8 mouse cellular contexts compared by ENCODE assay signal in genomic region chr11:113651206-113651906, GRCm38 (mm10). TPM values are rescaled to one million over a fixed set of nuclear protein-coding genes. Genes with fewer than 3 reads are reported as not detected.
DNase-seq lines count a peak whose midpoint lies in the region; ATAC-seq lines count a peak whose summit lies in the region.

No protein-coding gene starts in this region.

- H3K36me3 ChIP-seq in heart, embryonic 13.5 days: peaks cover 50% of the 10 kb centered on the region
- peaks cover 31% of the 10 kb centered on the region for H3K36me3 ChIP-seq in intestine, embryonic 15.5 days
- H3K36me3 ChIP-seq in neural tube, embryonic 12.5 days: peaks cover 48% of the 10 kb centered on the region

- no peak overlapping the region for H3K9ac ChIP-seq in heart, embryonic 13.5 days
- no peak overlapping the region for H3K9ac ChIP-seq in intestine, embryonic 15.5 days
- H3K9ac ChIP-seq in neural tube, embryonic 12.5 days: no peak overlapping the region

- H3K9me3 ChIP-seq in heart, embryonic 13.5 days: no peaks in the 10 kb centered on the region
- H3K9me3 ChIP-seq in intestine, embryonic 15.5 days: no peaks in the 10 kb centered on the region
- H3K9me3 ChIP-seq in neural tube, embryonic 12.5 days: no peaks in the 10 kb centered on the region

- no peak overlapping the region for H3K27ac ChIP-seq in heart, embryonic 13.5 days (replicated peaks)
- H3K27ac ChIP-seq in intestine, embryonic 15.5 days: peak overlapping the region; percentile 56
- no peak overlapping the region; the same call in 1 of the 2 replicates for H3K27ac ChIP-seq in neural tube, embryonic 12.5 days

- peak overlapping the region; percentile 85 for H3K4me2 ChIP-seq in heart, embryonic 13.5 days
- H3K4me2 ChIP-seq in intestine, embryonic 15.5 days (replicated peaks): peak overlapping the region; percentile 37
- peak overlapping the region; percentile 73 for H3K4me2 ChIP-seq in neural tube, embryonic 12.5 days (replicated peaks)

- H3K4me3 ChIP-seq in heart, embryonic 13.5 days: peak overlapping the region; percentile 91; the same call in 1 of the 2 replicates
- no peak overlapping the region for H3K4me3 ChIP-seq in intestine, embryonic 15.5 days (replicated peaks)
- H3K4me3 ChIP-seq in neural tube, embryonic 12.5 days: no peak overlapping the region

- no peak for DNase-seq in heart, adult 8-10 months (ENCODE audit: low spot score)
- peak; percentile 73 to 80 for DNase-seq in cerebellum, postnatal 14 days
- no peak for DNase-seq in gastrocnemius, postnatal 4 days (ENCODE audit: low spot score in 2 of 2)
- no peak for DNase-seq in embryo, embryonic 9.5 days (ENCODE audit: extremely low spot score)
- DNase-seq in urinary bladder, postnatal 4 days (ENCODE audit: low spot score in 2 of 2): no peak

- H3K4me1 ChIP-seq in heart, embryonic 13.5 days: peaks cover 25% of the 10 kb centered on the region
- H3K4me1 ChIP-seq in intestine, embryonic 15.5 days (replicated peaks): peaks cover 19% of the 10 kb centered on the region
- peaks cover 30% of the 10 kb centered on the region for H3K4me1 ChIP-seq in neural tube, embryonic 12.5 days

- H3K27me3 ChIP-seq in heart, embryonic 13.5 days (replicated peaks): no peaks in the 10 kb centered on the region
- no peaks in the 10 kb centered on the region for H3K27me3 ChIP-seq in intestine, embryonic 15.5 days (replicated peaks)
- no peaks in the 10 kb centered on the region for H3K27me3 ChIP-seq in neural tube, embryonic 12.5 days (replicated peaks)

- WGBS in heart, embryonic 13.5 days: 70% methylated on average over 22 of the region's 22 CpGs
- 58% methylated on average over 22 of the region's 22 CpGs for WGBS in intestine, embryonic 15.5 days
- WGBS in neural tube, embryonic 12.5 days: 62% methylated on average over 22 of the region's 22 CpGs

- no peak for ATAC-seq in heart, embryonic 13.5 days (ENCODE audit: extremely low read depth, insufficient number of reproducible peaks, low FRiP score, low TSS enrichment)
- ATAC-seq in intestine, embryonic 15.5 days: 0 out of 2 replicates have a peak, but pooled peaks have one; percentile 12
- peak; percentile 14; the same call in 1 of the 2 replicates for ATAC-seq in neural tube, embryonic 12.5 days (ENCODE audit: low FRiP score, low read depth)

RNA-seq across cellular contexts. Expression of gene Slc39a11, which starts 1.5 kb away (rescaled TPM):
- polyA plus RNA-seq in heart, embryonic 13.5 days (2015; fragmentation: Nextera tagmentation; extraction: Ambion mirVana): 15.2 and 16.8 TPM in 2 replicates
- total RNA-seq in heart, adult 8-10 months (2022): 1 to 10 TPM; 2.8 to 4.4 (median 4.0) TPM
- polyA plus RNA-seq in intestine, embryonic 15.5 days (2015; fragmentation: Nextera tagmentation; extraction: Ambion mirVana): 40.8 and 45.7 TPM in 2 replicates
- polyA plus RNA-seq in neural tube, embryonic 12.5 days (2016; fragmentation: Nextera tagmentation; extraction: Ambion mirVana): 26.1 and 26.7 TPM in 2 replicates
- total RNA-seq in gastrocnemius, postnatal 4 days (2021): 1 to 10 TPM; 8.2 to 8.9 TPM

RNA-seq across cellular contexts. Expression of gene Cog1, which starts 2.4 kb away (rescaled TPM):
- polyA plus RNA-seq in heart, embryonic 13.5 days (2015; fragmentation: Nextera tagmentation; extraction: Ambion mirVana): 15.5 and 16.6 TPM in 2 replicates
- total RNA-seq in heart, adult 8-10 months (2022): 10 to 100 TPM; 21.0 to 26.0 (median 22.8) TPM
- 26.0 and 26.4 TPM in 2 replicates for polyA plus RNA-seq in intestine, embryonic 15.5 days (2015; fragmentation: Nextera tagmentation; extraction: Ambion mirVana)
- 44.1 and 50.7 TPM in 2 replicates for polyA plus RNA-seq in neural tube, embryonic 12.5 days (2016; fragmentation: Nextera tagmentation; extraction: Ambion mirVana)
- 10 to 100 TPM; 23.0 to 26.6 TPM for total RNA-seq in gastrocnemius, postnatal 4 days (2021)

RNA-seq across cellular contexts. Expression of gene Sstr2, which starts 32.2 kb away (rescaled TPM):
- polyA plus RNA-seq in heart, embryonic 13.5 days (2015; fragmentation: Nextera tagmentation; extraction: Ambion mirVana): 0.39 and 0.45 TPM in 2 replicates
- not detected for total RNA-seq in heart, adult 8-10 months (2022)
- 0.65 and 1.4 TPM in 2 replicates for polyA plus RNA-seq in intestine, embryonic 15.5 days (2015; fragmentation: Nextera tagmentation; extraction: Ambion mirVana)
- 27.6 and 27.8 TPM in 2 replicates for polyA plus RNA-seq in neural tube, embryonic 12.5 days (2016; fragmentation: Nextera tagmentation; extraction: Ambion mirVana)
- total RNA-seq in gastrocnemius, postnatal 4 days (2021): under 1 TPM in 1 of 2 experiments, not detected in 1; 0.13 TPM

RNA-seq across cellular contexts. Expression of gene Fam104a, which starts 32.6 kb away (rescaled TPM):
- polyA plus RNA-seq in heart, embryonic 13.5 days (2015; fragmentation: Nextera tagmentation; extraction: Ambion mirVana): 43.9 and 46.5 TPM in 2 replicates
- total RNA-seq in heart, adult 8-10 months (2022): 10 to 100 TPM; 15.0 to 16.7 (median 15.8) TPM
- 42.6 and 46.0 TPM in 2 replicates for polyA plus RNA-seq in intestine, embryonic 15.5 days (2015; fragmentation: Nextera tagmentation; extraction: Ambion mirVana)
- polyA plus RNA-seq in neural tube, embryonic 12.5 days (2016; fragmentation: Nextera tagmentation; extraction: Ambion mirVana): 49.9 and 51.0 TPM in 2 replicates
- 10 to 100 TPM; 29.4 to 31.3 TPM for total RNA-seq in gastrocnemius, postnatal 4 days (2021)

RNA-seq across cellular contexts. Expression of gene D11Wsu47e, which starts 32.9 kb away (rescaled TPM):
- 15.1 and 16.0 TPM in 2 replicates for polyA plus RNA-seq in heart, embryonic 13.5 days (2015; fragmentation: Nextera tagmentation; extraction: Ambion mirVana)
- total RNA-seq in heart, adult 8-10 months (2022): 1 to 10 TPM; 5.9 to 8.4 (median 6.8) TPM
- polyA plus RNA-seq in intestine, embryonic 15.5 days (2015; fragmentation: Nextera tagmentation; extraction: Ambion mirVana): 14.6 and 17.8 TPM in 2 replicates
- polyA plus RNA-seq in neural tube, embryonic 12.5 days (2016; fragmentation: Nextera tagmentation; extraction: Ambion mirVana): 21.9 and 22.8 TPM in 2 replicates
- 10 to 100 TPM; 11.3 to 16.7 TPM for total RNA-seq in gastrocnemius, postnatal 4 days (2021)

Comparison
In these comparisons a context has a peak if more than half of its experiments do, and no peak if none do; other contexts are left out.
1. DNase-seq: peak in cerebellum, postnatal 14 days (2 of 2); none in heart, adult 8-10 months (single experiment), gastrocnemius, postnatal 4 days (0 of 2), embryo, embryonic 9.5 days (single experiment) and urinary bladder, postnatal 4 days (0 of 2).
2. RNA of gene Sstr2, which starts 32.2 kb away (polyA plus RNA-seq): 27.6 to 27.8 TPM in neural tube, embryonic 12.5 days; 0.65 to 1.4 TPM in intestine, embryonic 15.5 days and 0.39 to 0.45 TPM in heart, embryonic 13.5 days; every median in the first group is over 10 times any median in the second.
3. Peak in every context shown above with its lines, with median percentiles within 50 percentile points of each other: H3K4me2 ChIP-seq.